Mouse (Mus musculus): ENCODE measurements around the gene Zpbp2. TPM values are rescaled to one million over a fixed set of nuclear protein-coding genes. Genes with fewer than 3 reads are reported as not detected.

The Zpbp2 gene
- polyA plus RNA-seq, 1 experiment = not detected

- TF ChIP-seq POLR2A (IDR thresholded peaks at IDR 0.05; ENCODE audit: insufficient read depth, low read depth, low read length) (no peak), CTCF (IDR thresholded peaks at IDR 0.05; ENCODE audit: insufficient read depth, low read depth, low read length) (no peak)
- H3K27ac ChIP-seq (ENCODE audit: insufficient read depth, low read depth, low read length) = no peak overlapping the region
- no peak overlapping the region for H3K4me3 ChIP-seq (ENCODE audit: insufficient read depth, low read depth, low read length)
- no peaks in the 10 kb centered on the region for H3K4me1 ChIP-seq (ENCODE audit: control insufficient read depth, insufficient read depth, low read length)
Observed at GRCm38 (mm10) chr11:98537480-98538034, 13.3 kb upstream of the Zpbp2 start.

- Histone ChIP-seq H3K4me3 (ENCODE audit: insufficient read depth, low read depth, low read length) (no peak overlapping the region), H3K27ac (ENCODE audit: insufficient read depth, low read depth, low read length) (no peak overlapping the region), H3K4me1 (ENCODE audit: control insufficient read depth, insufficient read depth, low read length) (no peaks in the 10 kb centered on the region)
- TF ChIP-seq CTCF (IDR thresholded peaks at IDR 0.05; ENCODE audit: insufficient read depth, low read depth, low read length) (no peak), POLR2A (IDR thresholded peaks at IDR 0.05; ENCODE audit: insufficient read depth, low read depth, low read length) (no peak)
- 80% methylated on average over 5 of the region's 5 CpGs for WGBS
Observed at GRCm38 (mm10) chr11:98540319-98540718, 10.6 kb upstream of the Zpbp2 start.

- Histone ChIP-seq H3K4me1 (ENCODE audit: control insufficient read depth, insufficient read depth, low read length) (peaks cover 3% of the 10 kb centered on the region; the same call in 1 of the 2 replicates), H3K27ac (ENCODE audit: insufficient read depth, low read depth, low read length) (no peak overlapping the region), H3K4me3 (ENCODE audit: insufficient read depth, low read depth, low read length) (no peak overlapping the region)
- TF ChIP-seq POLR2A (IDR thresholded peaks at IDR 0.05; ENCODE audit: insufficient read depth, low read depth, low read length) = no peak
- TF ChIP-seq CTCF (IDR thresholded peaks at IDR 0.05; ENCODE audit: insufficient read depth, low read depth, low read length) = no peak
- 79% methylated on average over 8 of the region's 8 CpGs for WGBS
Observed at GRCm38 (mm10) chr11:98542553-98542952, 8.3 kb upstream of the Zpbp2 start.

- Histone ChIP-seq H3K27ac (ENCODE audit: insufficient read depth, low read depth, low read length) (no peak overlapping the region), H3K4me1 (ENCODE audit: control insufficient read depth, insufficient read depth, low read length) (peaks cover 3% of the 10 kb centered on the region; the same call in 1 of the 2 replicates), H3K4me3 (ENCODE audit: insufficient read depth, low read depth, low read length) (no peak overlapping the region)
- WGBS = 90% methylated on average over 1 of the region's 1 CpGs
- TF ChIP-seq CTCF (IDR thresholded peaks at IDR 0.05; ENCODE audit: insufficient read depth, low read depth, low read length) (no peak), POLR2A (IDR thresholded peaks at IDR 0.05; ENCODE audit: insufficient read depth, low read depth, low read length) (no peak)
Observed at GRCm38 (mm10) chr11:98543414-98543813, 7.5 kb upstream of the Zpbp2 start.

- Histone ChIP-seq H3K4me1 (ENCODE audit: control insufficient read depth, insufficient read depth, low read length) (peaks cover 3% of the 10 kb centered on the region; the same call in 1 of the 2 replicates), H3K27ac (ENCODE audit: insufficient read depth, low read depth, low read length) (no peak overlapping the region), H3K4me3 (ENCODE audit: insufficient read depth, low read depth, low read length) (peak overlapping the region; percentile 44)
- no peak for TF ChIP-seq CTCF (IDR thresholded peaks at IDR 0.05; ENCODE audit: insufficient read depth, low read depth, low read length)
- TF ChIP-seq POLR2A (IDR thresholded peaks at IDR 0.05; ENCODE audit: insufficient read depth, low read depth, low read length) = no peak
- 6% methylated on average over 16 of the region's 16 CpGs for WGBS
Observed at GRCm38 (mm10) chr11:98544890-98545677, 5.8 kb upstream of the Zpbp2 start.

- TF ChIP-seq CTCF (IDR thresholded peaks at IDR 0.05; ENCODE audit: insufficient read depth, low read depth, low read length) (no peak), POLR2A (IDR thresholded peaks at IDR 0.05; ENCODE audit: insufficient read depth, low read depth, low read length) (no peak)
- H3K4me3 ChIP-seq (ENCODE audit: insufficient read depth, low read depth, low read length) = peak within 1 kb of the TSS; percentile 44
- 1% methylated on average over 58 of the region's 58 CpGs for WGBS
Observed at GRCm38 (mm10) chr11:98545711-98546231, 5.1 kb upstream of the Zpbp2 start, which contains the start of gene Ikzf3. Gene Ikzf3 (minus strand): TSS chr11:98546031.

GRCm38 (mm10) chr11:98546529-98547307 lies 4.2 kb upstream of the Zpbp2 start:
- H3K27ac ChIP-seq (ENCODE audit: insufficient read depth, low read depth, low read length) = no peak overlapping the region
- peaks cover 9% of the 10 kb centered on the region for H3K4me1 ChIP-seq (ENCODE audit: control insufficient read depth, insufficient read depth, low read length)
- no peak overlapping the region for H3K4me3 ChIP-seq (ENCODE audit: insufficient read depth, low read depth, low read length)
- WGBS = 46% methylated on average over 12 of the region's 12 CpGs
- TF ChIP-seq POLR2A (IDR thresholded peaks at IDR 0.05; ENCODE audit: insufficient read depth, low read depth, low read length) (no peak), CTCF (IDR thresholded peaks at IDR 0.05; ENCODE audit: insufficient read depth, low read depth, low read length) (no peak)

More at GRCm38 (mm10) chr11:98545711-98546231, 5.1 kb upstream of the Zpbp2 start, which contains the start of gene Ikzf3:
- Histone ChIP-seq H3K27ac (ENCODE audit: insufficient read depth, low read depth, low read length) (no peak within 1 kb of the TSS), H3K4me1 (ENCODE audit: control insufficient read depth, insufficient read depth, low read length) (peaks cover 5% of the 10 kb centered on the region; the same call in 1 of the 2 replicates)

- TF ChIP-seq CTCF (IDR thresholded peaks at IDR 0.05; ENCODE audit: insufficient read depth, low read depth, low read length) (no peak), POLR2A (IDR thresholded peaks at IDR 0.05; ENCODE audit: insufficient read depth, low read depth, low read length) (no peak)
- Histone ChIP-seq H3K4me3 (ENCODE audit: insufficient read depth, low read depth, low read length) (no peak overlapping the region), H3K27ac (ENCODE audit: insufficient read depth, low read depth, low read length) (no peak overlapping the region), H3K4me1 (ENCODE audit: control insufficient read depth, insufficient read depth, low read length) (peaks cover 9% of the 10 kb centered on the region)
- 53% methylated on average over 3 of the region's 3 CpGs for WGBS
Observed at GRCm38 (mm10) chr11:98547308-98547693, 3.6 kb upstream of the Zpbp2 start.
